Mouse (Mus musculus) limb, embryonic 12.5 days (tissue): ENCODE measurements at regions not wholly inside any gene's neighbourhood (a gene's known extent, or its start where the extent isn't known, plus 50 kb on each side); places are given as distances from the start of the nearest gene placed in this dataset.
"Not testable (repeated sequence)": the region's sequence is repeated elsewhere in the genome, so short reads cannot be mapped to it uniquely, and the experiment has no call there.

Experiments used
- ATAC-seq: fragments of 200-750 bp; cut with Nextera tagmentation; 2 replicates; pipeline ENCODE4 v1.8.0; 2017; ENCODE audit warnings: low read depth, moderate TSS enrichment; ENCODE audit not compliant: insufficient number of reproducible peaks, insufficient read depth, low FRiP score, low TSS enrichment
- H3K27ac ChIP-seq: fragments of 300-500 bp; sonication (generic); 2 replicates; pipeline ENCODE4 v1.5.1; 2016; ENCODE audit warnings: mild to moderate bottlenecking, moderate library complexity
- H3K27me3 ChIP-seq: fragments of 300-500 bp; sonication (generic); 2 replicates; pipeline ENCODE4 v1.6.1; 2016; ENCODE audit warnings: mild to moderate bottlenecking, moderate library complexity
- H3K36me3 ChIP-seq: fragments of 300-500 bp; sonication (generic); 2 replicates; pipeline ENCODE4 v1.6.1; 2016; ENCODE audit warnings: mild to moderate bottlenecking, moderate library complexity
- H3K4me1 ChIP-seq: fragments of 300-500 bp; sonication (generic); replicated peaks from 2 replicates; pipeline ENCODE4 v1.6.1; 2016
- H3K4me2 ChIP-seq: fragments of 300-500 bp; sonication (generic); 2 replicates; pipeline ENCODE4 v1.6.1; 2016; ENCODE audit warnings: mild to moderate bottlenecking, moderate library complexity
- H3K4me3 ChIP-seq: fragments of 300-500 bp; sonication (generic); replicated peaks from 2 replicates; pipeline ENCODE4 v1.5.1; 2016; ENCODE audit warnings: mild to moderate bottlenecking
- H3K9ac ChIP-seq: fragments of 300-500 bp; sonication (generic); replicated peaks from 2 replicates; pipeline ENCODE4 v1.6.1; 2016; ENCODE audit warnings: mild to moderate bottlenecking, moderate library complexity
- H3K9me3 ChIP-seq: fragments of 300-500 bp; sonication (generic); 2 replicates; pipeline ENCODE4 v1.6.1; 2016; ENCODE audit warnings: mild to moderate bottlenecking, moderate library complexity
- WGBS: fragments of 180-500 bp; shearing (Covaris S2); methylation state at CpG from one replicate; pipeline ENCODE4 v1.1.7; 2016; 5-methylcytosine and 5-hydroxymethylcytosine counted together

DNA sequence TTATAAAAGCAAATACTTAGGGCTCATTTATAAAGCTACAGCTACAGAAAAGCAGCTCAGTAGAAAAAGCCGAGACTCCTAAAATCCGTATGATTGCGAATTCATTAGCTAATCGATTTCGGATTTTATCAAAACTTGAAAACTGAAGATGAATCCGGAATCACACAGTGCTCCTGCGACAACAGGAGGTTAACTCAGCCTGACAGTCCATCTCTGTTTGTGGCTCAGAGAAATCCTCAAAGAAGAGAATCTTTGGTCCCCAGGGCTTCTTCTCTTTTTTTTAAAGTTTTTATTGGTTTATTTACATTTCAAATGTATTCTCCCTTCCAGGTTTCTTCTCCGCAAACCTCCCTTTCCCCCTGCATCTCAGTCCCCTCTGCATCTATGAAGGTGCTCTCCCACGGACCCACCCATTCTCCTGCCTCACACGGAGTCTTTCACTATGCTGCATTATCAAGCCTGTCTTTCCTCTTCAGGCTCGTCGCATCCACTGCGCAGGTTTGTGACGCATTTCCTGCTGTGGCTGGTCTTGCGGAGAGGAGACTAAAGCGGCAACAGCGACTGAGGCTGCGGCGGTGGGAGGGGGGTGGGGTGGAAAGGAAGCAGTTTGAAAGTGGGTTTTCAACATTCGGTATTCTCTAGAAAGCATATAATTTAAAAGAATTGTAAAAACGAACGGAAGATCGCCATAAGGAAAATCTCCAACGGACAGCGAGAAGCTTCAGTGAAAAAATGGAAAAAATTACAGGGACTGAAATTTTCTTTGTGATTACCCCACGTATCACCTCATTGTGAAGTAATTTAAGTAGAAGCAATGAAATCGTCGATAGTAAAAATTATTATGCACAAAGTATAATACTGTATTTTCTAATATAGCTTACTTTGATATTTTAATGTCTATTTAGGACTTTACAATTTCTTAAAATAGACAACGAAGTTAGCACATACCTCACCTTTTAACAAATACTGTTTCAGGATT lies 482.5 kb upstream of the Snrpn start:
- not testable (repeated sequence) for H3K27me3 ChIP-seq, H3K27ac ChIP-seq, H3K36me3 ChIP-seq, H3K9ac ChIP-seq, H3K9me3 ChIP-seq, H3K4me1 ChIP-seq
- peak overlapping the region; percentile 30 for H3K4me3 ChIP-seq
- WGBS, result 33% methylated on average over 29 of the region's 29 CpGs
- ATAC-seq, result peak; percentile 52; the same call in 1 of the 2 replicates
- H3K4me2 ChIP-seq, result peak overlapping the region; percentile 52

DNA sequence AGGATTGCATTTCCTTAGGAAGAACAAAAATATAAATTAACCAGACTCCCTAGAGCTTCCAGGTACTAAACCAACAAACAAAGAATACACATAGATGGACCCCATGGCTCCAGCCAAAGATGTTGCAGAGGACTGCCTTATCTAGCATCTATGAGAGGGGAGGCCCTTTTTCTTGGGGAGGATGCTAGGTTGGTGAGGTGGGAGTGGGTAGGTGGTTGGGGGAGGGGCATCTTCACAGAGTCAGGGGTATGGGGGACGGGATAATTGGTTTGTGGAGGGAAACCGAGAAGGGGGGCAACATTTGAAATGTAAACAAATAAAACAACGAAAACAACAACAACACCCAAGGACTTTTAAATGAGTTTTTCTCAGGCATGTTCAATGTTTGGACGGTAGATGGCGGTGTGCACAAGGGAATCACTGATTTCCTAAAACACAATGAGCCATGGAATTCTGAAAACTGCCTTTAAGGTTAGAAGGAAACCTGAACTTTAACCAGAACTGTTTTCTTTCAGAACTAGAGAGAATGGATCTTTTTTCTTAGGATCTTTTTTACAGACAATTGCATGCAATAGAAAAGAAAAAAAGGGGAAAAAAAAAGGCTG lies 477.2 kb upstream of the Snrpn start:
- H3K27ac ChIP-seq, H3K9me3 ChIP-seq, H3K4me2 ChIP-seq, ATAC-seq, H3K4me1 ChIP-seq, H3K36me3 ChIP-seq, H3K4me3 ChIP-seq, H3K9ac ChIP-seq, H3K27me3 ChIP-seq: not testable (repeated sequence)
- WGBS, result 11% methylated on average over 5 of the region's 5 CpGs
